Mouse (Mus musculus): Measurements from ENCODE around the gene Ccr8. TPM values are rescaled to one million over a fixed set of nuclear protein-coding genes. Genes with fewer than 3 reads are reported as not detected.

Gene Ccr8
- polyA plus RNA-seq, 1 experiment from 2014 or later = not detected

DNA sequence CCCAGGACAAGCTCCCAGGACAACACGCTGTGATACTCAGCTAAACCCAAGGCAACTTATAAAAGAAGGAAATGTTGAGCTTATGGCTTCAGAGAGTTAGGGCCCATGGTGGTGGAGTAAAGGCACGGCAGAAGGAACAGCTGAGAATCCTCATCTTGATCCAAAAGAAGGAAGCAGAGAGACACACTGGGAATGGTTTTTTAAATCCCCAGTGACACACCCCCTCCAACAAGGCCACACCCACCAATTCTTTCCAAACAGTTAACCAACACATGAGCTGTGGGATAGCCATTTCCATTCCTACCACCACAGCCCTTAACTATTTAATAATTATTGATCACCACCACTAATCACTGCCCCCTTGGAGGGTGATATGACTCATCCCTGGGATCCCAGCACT, 20.7 kb upstream of the Ccr8 start:
- Histone ChIP-seq H3K36me3 (no peaks in the 10 kb centered on the region), H3K9ac (no peak overlapping the region), H3K4me2 (no peak overlapping the region), H3K27ac (replicated peaks) (no peak overlapping the region), H3K4me3 (no peak overlapping the region), H3K9me3 (no peaks in the 10 kb centered on the region), H3K4me1 (no peaks in the 10 kb centered on the region), H3K27me3 (replicated peaks) (no peaks in the 10 kb centered on the region)
- WGBS = 68% methylated on average over 2 of the region's 2 CpGs
- no peak for ATAC-seq (ENCODE audit: extremely low read depth, insufficient number of reproducible peaks, low FRiP score, low TSS enrichment)

DNA sequence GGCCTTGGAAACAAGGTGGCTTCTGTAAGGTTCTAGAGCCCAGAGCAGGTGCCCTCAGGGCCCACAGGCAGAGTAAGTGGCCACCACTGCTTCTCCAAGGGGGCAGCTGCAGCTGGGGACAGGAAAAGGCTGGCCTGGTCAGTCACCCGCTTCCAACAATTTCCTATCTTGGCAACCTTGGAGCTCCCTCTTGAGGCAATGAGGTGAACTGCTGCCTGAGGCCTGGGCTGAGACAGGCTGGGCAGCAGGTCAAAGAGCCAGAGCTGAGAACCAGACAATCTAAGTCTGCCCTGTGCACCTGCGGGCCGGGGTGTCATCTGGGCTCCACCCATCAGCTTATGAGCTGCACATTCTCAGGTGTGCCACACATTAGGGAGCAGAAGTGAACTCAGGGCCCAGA, 18.7 kb upstream of the Ccr8 start:
- no peak for ATAC-seq (ENCODE audit: extremely low read depth, insufficient number of reproducible peaks, low FRiP score, low TSS enrichment)
- H3K27me3 ChIP-seq (replicated peaks) = no peaks in the 10 kb centered on the region
- H3K27ac ChIP-seq (replicated peaks) = no peak overlapping the region
- H3K4me3 ChIP-seq = no peak overlapping the region
- no peaks in the 10 kb centered on the region for H3K9me3 ChIP-seq
- no peaks in the 10 kb centered on the region for H3K36me3 ChIP-seq
- H3K9ac ChIP-seq = peak overlapping the region; percentile 52; the same call in 1 of the 2 replicates
- no peak overlapping the region for H3K4me2 ChIP-seq
- no peaks in the 10 kb centered on the region for H3K4me1 ChIP-seq
- 14% methylated on average over 3 of the region's 3 CpGs for WGBS

DNA sequence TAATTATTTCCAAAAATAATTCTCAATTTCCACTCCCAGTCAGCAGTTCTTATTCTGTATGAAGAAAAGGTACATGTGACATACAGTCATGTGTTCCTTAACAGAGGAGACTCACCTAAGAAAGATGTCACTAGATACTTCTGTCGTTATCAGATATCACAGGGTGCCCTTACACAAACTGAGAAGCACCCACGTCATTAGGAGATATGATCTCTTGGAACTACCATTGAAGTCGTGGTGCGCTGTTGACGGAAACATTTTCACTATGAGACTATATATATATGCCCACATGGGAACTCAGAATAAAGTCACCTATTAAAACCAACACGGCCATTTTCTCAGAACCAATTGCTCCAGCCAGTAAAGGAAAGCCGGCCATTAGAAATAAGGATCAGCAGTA, 17.4 kb upstream of the Ccr8 start:
- Histone ChIP-seq H3K4me2 (no peak overlapping the region), H3K4me1 (no peaks in the 10 kb centered on the region), H3K27me3 (replicated peaks) (no peaks in the 10 kb centered on the region), H3K9ac (no peak overlapping the region), H3K36me3 (no peaks in the 10 kb centered on the region), H3K9me3 (no peaks in the 10 kb centered on the region), H3K4me3 (no peak overlapping the region), H3K27ac (replicated peaks) (no peak overlapping the region)
- no peak for ATAC-seq (ENCODE audit: extremely low read depth, insufficient number of reproducible peaks, low FRiP score, low TSS enrichment)
- 76% methylated on average over 7 of the region's 7 CpGs for WGBS

DNA sequence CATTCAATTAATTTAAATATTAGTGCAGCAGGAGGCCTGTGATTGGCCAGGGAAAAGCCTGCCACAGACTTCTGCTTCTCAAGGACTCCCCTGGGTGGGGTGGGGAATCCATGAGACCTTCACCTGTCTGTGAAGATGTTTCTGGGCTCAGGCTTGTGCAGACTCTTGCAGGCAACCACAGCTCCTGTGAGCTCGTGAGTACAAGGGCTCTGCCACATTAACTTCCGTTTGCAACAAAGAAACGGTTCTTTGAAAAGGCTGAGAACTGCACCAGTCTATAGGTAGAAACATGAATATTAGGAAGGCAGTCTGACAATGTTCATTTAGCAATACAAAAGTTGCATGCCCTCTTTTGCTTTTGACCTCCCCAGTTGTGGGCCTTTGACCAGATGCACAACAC, 13.7 kb upstream of the Ccr8 start:
- H3K27me3 ChIP-seq (replicated peaks) = no peaks in the 10 kb centered on the region
- no peaks in the 10 kb centered on the region for H3K4me1 ChIP-seq
- no peaks in the 10 kb centered on the region for H3K36me3 ChIP-seq
- no peak for ATAC-seq (ENCODE audit: extremely low read depth, insufficient number of reproducible peaks, low FRiP score, low TSS enrichment)
- H3K27ac ChIP-seq (replicated peaks) = no peak overlapping the region
- no peak overlapping the region for H3K4me3 ChIP-seq
- WGBS = 67% methylated on average over 3 of the region's 3 CpGs
- no peak overlapping the region for H3K9ac ChIP-seq
- no peaks in the 10 kb centered on the region for H3K9me3 ChIP-seq
- H3K4me2 ChIP-seq = no peak overlapping the region

DNA sequence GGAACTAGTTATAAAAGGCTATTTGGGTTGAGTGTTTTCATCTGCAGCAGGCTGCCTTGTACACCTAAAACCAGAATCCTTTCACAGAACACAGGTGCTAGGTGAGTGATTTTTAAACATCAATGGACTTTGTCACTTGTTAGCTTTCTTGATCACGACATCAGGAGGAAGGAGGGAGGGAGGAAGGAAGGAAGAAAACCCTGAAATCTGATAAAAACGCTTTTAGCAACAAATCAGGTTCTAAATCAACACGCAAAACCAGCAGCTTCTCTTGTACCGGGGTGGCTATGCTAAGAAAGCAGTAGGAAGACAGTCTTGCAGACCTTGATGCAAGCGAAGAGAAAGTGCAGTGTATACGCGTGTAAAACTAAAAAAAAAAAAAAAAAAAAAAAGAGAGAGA, 12.0 kb upstream of the Ccr8 start:
- no peak for ATAC-seq (ENCODE audit: extremely low read depth, insufficient number of reproducible peaks, low FRiP score, low TSS enrichment)
- Histone ChIP-seq H3K36me3 (no peaks in the 10 kb centered on the region), H3K4me3 (no peak overlapping the region), H3K4me2 (no peak overlapping the region), H3K27me3 (replicated peaks) (no peaks in the 10 kb centered on the region), H3K9me3 (no peaks in the 10 kb centered on the region), H3K4me1 (no peaks in the 10 kb centered on the region), H3K27ac (replicated peaks) (no peak overlapping the region), H3K9ac (no peak overlapping the region)
- WGBS = 65% methylated on average over 7 of the region's 7 CpGs

DNA sequence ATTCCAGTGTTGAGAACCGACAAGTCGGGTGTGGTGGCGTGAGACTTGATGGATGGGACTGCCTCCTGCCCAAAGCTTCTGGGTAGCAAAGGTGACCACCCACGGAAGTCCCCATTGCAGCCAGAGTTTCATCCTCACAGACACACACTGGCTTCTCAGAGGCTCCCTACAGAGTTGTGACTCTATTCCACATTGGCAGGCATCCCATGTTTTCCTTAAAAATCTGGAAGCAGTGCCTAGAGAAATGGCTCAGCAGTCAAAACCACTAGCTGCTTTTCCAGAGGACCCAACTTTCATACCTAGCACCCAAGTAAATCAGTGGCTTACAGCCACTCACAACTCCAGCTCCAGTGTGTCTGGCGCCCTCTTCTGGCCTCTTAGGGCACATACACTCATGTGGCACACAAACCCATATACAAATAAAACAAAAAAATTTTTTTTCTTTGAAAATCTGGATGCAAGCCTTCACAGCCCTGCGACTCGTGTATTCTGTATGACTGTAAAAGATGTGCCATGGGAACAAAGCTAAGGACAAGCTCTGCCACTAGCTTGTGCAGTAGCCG, 11.3 kb upstream of the Ccr8 start:
- H3K4me3 ChIP-seq = no peak overlapping the region
- no peaks in the 10 kb centered on the region for H3K36me3 ChIP-seq
- WGBS = 71% methylated on average over 8 of the region's 8 CpGs
- H3K9me3 ChIP-seq = no peaks in the 10 kb centered on the region
- ATAC-seq (ENCODE audit: extremely low read depth, insufficient number of reproducible peaks, low FRiP score, low TSS enrichment) = no peak
- no peak overlapping the region for H3K9ac ChIP-seq
- no peaks in the 10 kb centered on the region for H3K27me3 ChIP-seq (replicated peaks)
- H3K4me2 ChIP-seq = no peak overlapping the region
- no peak overlapping the region for H3K27ac ChIP-seq (replicated peaks)
- H3K4me1 ChIP-seq = no peaks in the 10 kb centered on the region

DNA sequence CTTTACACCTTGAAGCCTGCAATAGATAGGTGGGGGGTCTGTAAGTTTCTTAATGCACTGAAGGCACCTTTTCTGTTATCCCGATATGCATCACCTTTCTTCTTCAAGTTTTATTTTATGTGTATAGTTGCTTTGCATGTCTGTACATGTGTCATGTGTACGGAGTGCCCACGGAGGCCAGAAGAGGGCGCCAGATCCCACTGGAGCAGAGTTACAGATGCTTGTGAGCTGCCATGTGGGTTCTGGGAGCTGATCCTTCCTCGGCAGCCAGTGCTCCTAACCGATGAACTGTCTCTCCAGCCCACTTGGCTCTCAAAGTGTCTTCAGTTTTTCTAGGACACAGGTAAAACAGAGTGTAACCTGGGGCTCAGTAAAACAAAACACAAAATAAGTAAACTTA, 10.7 kb upstream of the Ccr8 start:
- Histone ChIP-seq H3K4me2 (no peak overlapping the region), H3K36me3 (no peaks in the 10 kb centered on the region), H3K9me3 (no peaks in the 10 kb centered on the region), H3K27ac (replicated peaks) (no peak overlapping the region), H3K4me3 (no peak overlapping the region), H3K9ac (no peak overlapping the region), H3K27me3 (replicated peaks) (no peaks in the 10 kb centered on the region), H3K4me1 (no peaks in the 10 kb centered on the region)
- ATAC-seq (ENCODE audit: extremely low read depth, insufficient number of reproducible peaks, low FRiP score, low TSS enrichment) = no peak
- WGBS = 68% methylated on average over 6 of the region's 6 CpGs

DNA sequence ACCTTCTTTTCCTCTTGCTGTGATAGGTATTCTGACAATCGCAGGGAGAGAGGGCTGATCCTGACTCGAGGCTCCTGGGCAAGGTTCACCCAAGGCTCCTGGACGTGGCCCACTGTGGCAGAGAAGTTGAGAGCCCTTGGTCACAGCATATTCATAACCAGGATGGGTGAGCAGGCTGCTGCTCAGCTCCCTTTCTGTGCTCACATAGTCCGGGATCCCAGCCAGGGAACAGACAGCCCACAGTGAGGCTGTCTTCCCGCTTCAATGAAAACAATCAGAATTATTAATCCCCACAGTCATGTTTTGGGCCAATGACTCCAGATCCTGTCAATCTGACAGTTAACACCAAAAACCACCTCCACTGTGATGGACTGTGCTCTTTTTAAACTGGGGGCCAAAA, 9.9 kb upstream of the Ccr8 start:
- no peak for ATAC-seq (ENCODE audit: extremely low read depth, insufficient number of reproducible peaks, low FRiP score, low TSS enrichment)
- no peak overlapping the region for H3K9ac ChIP-seq
- no peak overlapping the region for H3K27ac ChIP-seq (replicated peaks)
- H3K4me1 ChIP-seq = no peaks in the 10 kb centered on the region
- no peak overlapping the region for H3K4me3 ChIP-seq
- H3K27me3 ChIP-seq (replicated peaks) = no peaks in the 10 kb centered on the region
- H3K36me3 ChIP-seq = no peaks in the 10 kb centered on the region
- WGBS = 64% methylated on average over 5 of the region's 5 CpGs
- H3K9me3 ChIP-seq = no peaks in the 10 kb centered on the region
- H3K4me2 ChIP-seq = no peak overlapping the region

DNA sequence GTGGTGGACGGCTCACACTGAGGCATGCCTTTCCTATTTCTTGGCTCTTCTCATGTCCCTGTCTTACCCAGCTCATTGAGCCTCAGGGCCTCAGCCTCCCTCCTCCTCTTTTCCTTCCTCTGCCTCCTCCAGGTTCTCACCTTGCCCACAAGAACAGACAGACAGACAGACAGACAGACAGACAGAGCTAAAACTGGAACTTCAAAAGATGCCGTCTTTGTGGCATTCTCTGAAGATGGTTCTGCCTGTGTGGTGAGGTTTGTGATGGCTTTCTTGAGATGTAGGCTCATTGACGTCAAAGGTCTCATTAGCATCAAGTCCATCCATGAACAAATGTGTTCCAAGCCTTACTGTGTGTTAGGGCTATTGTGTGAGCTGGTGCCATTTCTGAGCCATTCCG, 9.2 kb upstream of the Ccr8 start:
- Histone ChIP-seq H3K9ac (no peak overlapping the region), H3K9me3 (no peaks in the 10 kb centered on the region), H3K4me1 (no peaks in the 10 kb centered on the region), H3K36me3 (no peaks in the 10 kb centered on the region), H3K4me2 (no peak overlapping the region), H3K27me3 (replicated peaks) (no peaks in the 10 kb centered on the region), H3K27ac (replicated peaks) (no peak overlapping the region), H3K4me3 (no peak overlapping the region)
- no peak for ATAC-seq (ENCODE audit: extremely low read depth, insufficient number of reproducible peaks, low FRiP score, low TSS enrichment)
- 74% methylated on average over 4 of the region's 4 CpGs for WGBS

DNA sequence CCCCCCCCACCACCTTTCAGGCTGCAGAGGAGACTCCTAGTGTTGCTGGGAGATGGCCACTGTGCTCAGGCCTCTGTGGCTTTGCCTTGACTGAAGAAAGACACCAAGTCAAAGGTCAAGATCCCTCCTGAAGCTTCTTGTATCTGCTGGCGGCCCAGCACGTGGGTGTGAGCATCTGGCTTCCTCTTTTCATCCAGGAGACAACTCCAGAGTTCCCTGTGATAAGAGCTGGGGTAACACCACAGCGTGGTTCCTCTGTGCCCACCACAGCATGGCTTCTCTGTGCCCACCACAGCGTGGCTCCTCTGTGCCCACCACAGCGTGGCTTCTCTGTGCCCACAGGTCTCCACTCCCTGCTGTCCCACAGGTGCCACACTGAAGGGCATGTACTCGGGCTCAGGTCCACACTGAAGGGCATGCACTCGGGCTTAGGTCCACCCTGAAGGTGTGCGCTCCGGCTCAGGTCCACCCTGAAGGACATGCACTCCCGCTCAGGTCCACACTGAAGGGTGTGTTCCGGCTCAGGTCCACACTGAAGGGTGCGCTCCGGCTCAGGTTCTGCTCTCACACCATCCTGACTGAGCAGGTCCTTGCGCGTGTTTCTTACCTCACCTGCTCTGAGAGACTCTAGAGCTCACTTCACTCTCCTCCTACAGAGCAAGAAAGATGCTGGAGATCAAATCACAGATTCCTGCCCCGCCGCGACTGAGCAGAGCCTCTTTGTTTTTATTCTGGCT, 8.6 kb upstream of the Ccr8 start:
- Histone ChIP-seq H3K27me3 (replicated peaks) (no peaks in the 10 kb centered on the region), H3K4me3 (no peak overlapping the region), H3K36me3 (no peaks in the 10 kb centered on the region), H3K4me1 (no peaks in the 10 kb centered on the region), H3K4me2 (no peak overlapping the region), H3K9me3 (no peaks in the 10 kb centered on the region), H3K27ac (replicated peaks) (no peak overlapping the region), H3K9ac (no peak overlapping the region)
- 74% methylated on average over 18 of the region's 18 CpGs for WGBS
- ATAC-seq (ENCODE audit: extremely low read depth, insufficient number of reproducible peaks, low FRiP score, low TSS enrichment) = no peak; the same call in 1 of the 2 replicates

DNA sequence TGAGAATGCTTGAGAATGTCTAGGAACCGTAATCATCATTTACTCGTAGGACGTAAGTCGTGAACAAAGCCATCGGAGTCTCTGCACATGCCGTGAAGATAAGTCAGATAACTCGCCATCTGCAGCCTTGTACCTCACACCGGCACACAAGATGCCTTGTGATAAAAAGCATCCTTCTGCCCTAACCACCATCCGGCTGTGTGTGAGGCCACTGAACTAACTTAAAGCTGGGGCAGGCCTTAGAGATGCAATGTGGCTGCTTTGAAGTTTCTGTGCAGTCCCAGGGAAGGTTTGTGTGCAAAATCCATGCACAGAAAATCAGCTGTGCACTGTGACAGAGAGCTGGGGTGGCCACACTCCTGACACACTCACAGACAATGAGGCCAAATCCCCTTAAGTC, 7.5 kb upstream of the Ccr8 start:
- no peaks in the 10 kb centered on the region for H3K36me3 ChIP-seq
- no peak overlapping the region for H3K27ac ChIP-seq (replicated peaks)
- no peak overlapping the region for H3K9ac ChIP-seq
- H3K27me3 ChIP-seq (replicated peaks) = no peaks in the 10 kb centered on the region
- H3K4me2 ChIP-seq = no peak overlapping the region
- ATAC-seq (ENCODE audit: extremely low read depth, insufficient number of reproducible peaks, low FRiP score, low TSS enrichment) = no peak
- no peak overlapping the region for H3K4me3 ChIP-seq
- no peaks in the 10 kb centered on the region for H3K9me3 ChIP-seq
- 73% methylated on average over 9 of the region's 9 CpGs for WGBS
- no peaks in the 10 kb centered on the region for H3K4me1 ChIP-seq

DNA sequence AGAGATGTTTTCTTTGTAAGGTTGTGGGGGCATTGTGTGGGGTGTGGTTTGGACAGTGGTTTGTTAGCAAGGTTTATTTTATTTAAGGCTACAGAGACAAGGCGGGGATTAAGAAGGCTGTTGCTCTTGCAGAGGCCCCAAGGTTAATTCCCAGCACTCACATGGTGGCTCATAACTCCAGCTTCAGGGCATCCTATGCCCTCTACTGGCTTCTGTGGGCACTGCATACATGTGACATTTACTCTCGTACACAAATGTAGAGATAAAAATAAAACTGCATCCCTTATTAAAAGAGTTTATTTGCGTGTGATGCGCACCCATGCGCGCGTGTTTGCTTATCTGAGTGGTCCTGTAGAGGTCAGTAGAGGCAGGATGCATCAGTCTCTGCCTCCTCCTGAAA, 2.8 kb upstream of the Ccr8 start:
- no peak overlapping the region for H3K4me2 ChIP-seq
- no peak overlapping the region for H3K27ac ChIP-seq (replicated peaks)
- WGBS = 74% methylated on average over 7 of the region's 7 CpGs
- H3K4me3 ChIP-seq = no peak overlapping the region
- H3K36me3 ChIP-seq = no peaks in the 10 kb centered on the region
- no peak overlapping the region for H3K9ac ChIP-seq
- 0 out of 2 replicates have a peak, but pooled peaks cover 2% of the 10 kb centered on the region for H3K4me1 ChIP-seq
- no peaks in the 10 kb centered on the region for H3K27me3 ChIP-seq (replicated peaks)
- ATAC-seq (ENCODE audit: extremely low read depth, insufficient number of reproducible peaks, low FRiP score, low TSS enrichment) = no peak
- H3K9me3 ChIP-seq = no peaks in the 10 kb centered on the region

All from heart, embryonic 13.5 days (tissue).